Mouse (Mus musculus): ENCODE measurements around the gene Lama2.
"Not testable (repeated sequence)": the region's sequence is repeated elsewhere in the genome, so short reads cannot be mapped to it uniquely, and the experiment has no call there.

Lama2 gene

DNA sequence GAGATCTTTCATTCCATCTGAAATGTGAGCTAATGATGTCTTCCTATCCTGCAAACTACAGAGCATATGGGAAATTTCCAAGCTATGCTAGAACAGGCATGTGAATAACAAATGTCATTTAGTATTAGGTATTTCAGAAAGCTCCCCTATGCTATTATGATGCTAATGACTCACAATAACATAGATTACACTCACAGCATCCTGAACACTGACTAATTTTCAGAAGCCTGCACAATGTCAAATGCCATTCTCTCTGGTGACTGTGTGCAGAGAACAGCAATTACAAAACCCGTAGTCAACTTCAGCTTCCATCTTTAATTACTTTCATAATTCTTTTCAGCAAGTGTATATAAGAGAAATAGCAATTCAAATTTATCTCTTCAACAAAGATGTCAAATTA lies 596.9 kb downstream of the Lama2 start:
- no peak for DNase-seq (ENCODE audit: low read depth, low spot score)

DNA sequence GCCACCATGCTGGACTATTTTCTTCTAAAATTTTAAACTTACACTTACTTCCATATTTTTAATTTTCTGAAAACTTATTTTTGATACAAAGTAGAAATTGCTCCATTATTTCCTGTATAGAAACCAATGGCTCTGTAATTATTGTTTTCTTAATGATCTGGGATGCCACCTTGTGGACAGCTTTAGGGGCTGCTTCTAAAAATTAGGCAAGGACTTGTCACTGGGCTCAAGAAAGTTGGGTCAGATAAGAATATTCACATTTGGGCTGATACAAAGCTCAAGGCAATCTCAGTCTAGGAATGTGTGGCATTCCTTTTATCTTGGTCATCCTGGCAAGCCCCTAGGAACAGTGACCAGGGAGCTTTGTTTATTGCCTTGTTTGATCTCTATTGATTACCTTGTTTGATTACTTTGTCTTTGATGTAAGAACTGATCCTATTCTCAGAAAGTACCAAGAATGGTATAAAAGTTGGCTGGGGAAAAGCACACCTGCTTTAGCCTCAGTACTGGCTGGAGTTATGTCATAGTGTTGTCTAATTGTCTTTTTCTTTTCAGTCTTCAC lies 606.7 kb downstream of the Lama2 start:
- no peak for DNase-seq (ENCODE audit: low read depth, low spot score)

DNA sequence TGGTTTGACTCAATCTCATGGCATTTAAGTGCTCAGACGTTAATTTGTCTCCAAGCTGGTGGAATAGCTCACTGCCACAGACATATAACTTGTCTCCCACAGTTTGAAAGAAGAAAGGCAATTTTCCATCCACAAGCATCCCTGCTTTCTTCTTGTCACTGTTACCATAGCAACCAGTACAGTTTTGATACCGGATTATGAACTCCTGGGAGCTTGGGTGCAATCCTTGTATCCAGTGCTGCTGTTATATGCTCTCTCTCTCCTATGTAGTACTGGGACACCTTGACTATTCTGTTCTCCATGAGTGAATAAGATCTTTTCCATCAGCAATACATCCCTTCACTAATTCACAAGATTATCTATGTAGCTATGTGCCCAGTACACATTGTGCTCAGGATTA lies 612.2 kb downstream of the Lama2 start:
- DNase-seq (ENCODE audit: low read depth, low spot score), result no peak

DNA sequence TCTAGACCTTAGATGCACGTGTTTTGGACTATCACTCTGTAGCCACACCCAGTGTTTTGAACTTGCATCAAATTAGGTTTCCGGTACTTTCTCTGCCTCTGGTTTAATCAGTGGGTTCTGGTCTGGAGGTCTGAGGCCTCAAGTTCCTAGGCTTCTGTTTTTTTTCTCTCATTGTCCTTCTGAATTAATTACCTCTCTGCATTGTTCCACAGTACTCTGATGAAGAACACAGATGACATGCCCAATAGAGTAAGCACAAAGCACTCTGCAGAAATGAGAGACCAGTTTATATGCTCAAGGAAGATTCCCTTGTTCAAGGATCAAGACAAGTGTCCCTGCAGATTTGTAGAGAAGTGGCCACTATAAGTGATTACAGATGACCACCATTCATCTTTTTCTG lies 613.8 kb downstream of the Lama2 start:
- no peak for DNase-seq (ENCODE audit: low read depth, low spot score)

DNA sequence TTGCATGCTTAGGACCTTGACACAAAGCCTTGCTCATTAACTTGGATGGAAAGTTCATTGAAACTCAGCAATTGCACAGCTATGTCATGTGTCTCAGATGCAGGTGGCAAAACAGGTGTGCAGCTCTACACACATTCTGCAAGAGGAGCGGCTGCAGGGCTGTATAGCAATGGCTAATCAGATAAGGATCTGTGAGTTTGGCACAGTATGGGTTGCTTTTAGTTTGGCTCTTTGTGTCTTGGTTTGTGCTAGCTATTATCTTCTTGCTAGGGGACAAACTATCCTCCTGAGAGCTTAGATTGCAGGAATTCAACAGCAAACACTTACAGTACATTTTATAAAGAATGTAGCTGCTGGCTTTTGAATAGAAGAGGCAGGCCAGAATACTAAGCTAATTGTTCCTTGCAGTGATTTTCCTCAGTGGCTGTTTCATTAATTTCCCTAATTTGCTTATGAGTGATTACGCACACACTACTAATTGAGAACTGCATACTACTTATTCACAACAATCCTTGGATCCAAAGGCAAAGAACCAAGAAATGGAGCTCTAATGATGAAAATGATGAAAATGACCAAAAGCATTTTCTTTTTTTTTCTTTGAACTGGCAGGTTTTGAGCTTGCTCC lies 617.9 kb downstream of the Lama2 start:
- DNase-seq (ENCODE audit: low read depth, low spot score), result no peak

DNA sequence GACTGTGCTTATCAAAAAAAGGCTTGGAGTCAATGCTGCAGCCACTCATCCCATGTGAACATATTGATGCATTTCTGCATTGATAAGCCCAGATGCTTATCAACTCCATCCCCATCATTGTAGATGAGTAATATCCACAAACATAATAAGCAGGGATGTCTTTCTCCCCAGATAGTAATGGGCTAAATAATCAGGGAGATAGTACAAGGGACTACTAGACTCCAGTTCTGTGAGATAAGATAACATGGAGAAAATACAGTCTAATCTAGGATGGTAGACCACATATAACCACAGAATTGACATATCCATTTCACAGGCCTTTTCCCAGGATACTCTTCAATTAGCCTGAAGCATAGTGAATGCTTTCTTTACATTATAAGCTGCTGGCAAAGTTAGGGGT lies 622.9 kb downstream of the Lama2 start:
- DNase-seq (ENCODE audit: low read depth, low spot score), result no peak

DNA sequence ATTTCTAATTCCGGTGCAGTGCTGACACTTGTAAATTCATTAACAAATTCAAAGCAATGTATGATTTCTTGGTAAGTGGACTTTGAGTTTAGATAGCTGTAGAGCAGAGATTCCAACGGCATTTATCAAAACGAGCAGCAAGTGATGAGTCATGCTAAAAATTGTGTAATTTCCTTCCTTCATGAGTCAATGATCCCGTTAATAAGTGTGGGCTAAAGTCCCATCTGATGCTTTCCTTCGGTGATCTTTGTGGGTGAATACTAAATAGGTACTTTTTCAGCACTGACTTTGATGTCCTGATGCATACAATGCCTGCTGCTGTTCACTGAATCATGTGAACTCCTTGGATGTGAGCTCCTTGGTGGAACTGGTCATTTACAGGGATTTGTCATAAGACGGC lies 623.6 kb downstream of the Lama2 start:
- no peak for DNase-seq (ENCODE audit: low read depth, low spot score)

DNA sequence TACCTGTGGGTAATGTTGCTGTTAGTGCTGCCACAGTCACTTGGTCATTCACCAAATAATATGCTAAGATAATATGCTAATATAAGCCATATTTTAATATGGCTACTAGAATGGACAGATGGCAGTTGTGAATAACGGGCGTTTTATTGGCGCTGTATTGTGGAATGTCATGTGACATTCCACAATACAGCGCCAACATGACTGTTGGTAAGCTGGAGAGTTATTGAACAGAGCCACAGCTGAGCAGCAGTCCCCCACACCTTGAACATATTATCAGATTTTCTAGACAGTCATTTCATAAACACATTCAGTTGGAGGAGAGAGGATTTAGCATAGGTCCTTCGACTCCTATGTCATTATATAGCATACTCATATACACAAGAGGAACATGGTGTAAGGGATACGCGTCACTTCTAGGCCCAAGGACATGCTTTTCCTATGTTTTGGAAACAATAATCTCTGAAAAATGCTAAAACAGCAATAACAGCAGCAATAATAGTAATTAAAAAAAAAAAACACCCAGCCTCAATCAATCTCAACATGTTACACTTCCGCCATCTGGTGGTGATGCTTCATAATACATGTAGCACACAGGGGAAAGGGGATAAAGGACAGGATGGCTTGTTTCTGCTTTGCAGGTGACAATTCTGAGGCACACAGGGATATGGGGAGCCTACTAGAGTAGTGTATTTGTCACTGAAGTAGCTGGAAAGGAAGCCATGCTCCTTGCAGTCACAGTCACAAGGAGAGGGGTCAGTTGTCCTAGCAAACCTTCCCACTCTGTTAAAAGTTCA lies 624.2 kb downstream of the Lama2 start:
- DNase-seq (ENCODE audit: low read depth, low spot score), result no peak

DNA sequence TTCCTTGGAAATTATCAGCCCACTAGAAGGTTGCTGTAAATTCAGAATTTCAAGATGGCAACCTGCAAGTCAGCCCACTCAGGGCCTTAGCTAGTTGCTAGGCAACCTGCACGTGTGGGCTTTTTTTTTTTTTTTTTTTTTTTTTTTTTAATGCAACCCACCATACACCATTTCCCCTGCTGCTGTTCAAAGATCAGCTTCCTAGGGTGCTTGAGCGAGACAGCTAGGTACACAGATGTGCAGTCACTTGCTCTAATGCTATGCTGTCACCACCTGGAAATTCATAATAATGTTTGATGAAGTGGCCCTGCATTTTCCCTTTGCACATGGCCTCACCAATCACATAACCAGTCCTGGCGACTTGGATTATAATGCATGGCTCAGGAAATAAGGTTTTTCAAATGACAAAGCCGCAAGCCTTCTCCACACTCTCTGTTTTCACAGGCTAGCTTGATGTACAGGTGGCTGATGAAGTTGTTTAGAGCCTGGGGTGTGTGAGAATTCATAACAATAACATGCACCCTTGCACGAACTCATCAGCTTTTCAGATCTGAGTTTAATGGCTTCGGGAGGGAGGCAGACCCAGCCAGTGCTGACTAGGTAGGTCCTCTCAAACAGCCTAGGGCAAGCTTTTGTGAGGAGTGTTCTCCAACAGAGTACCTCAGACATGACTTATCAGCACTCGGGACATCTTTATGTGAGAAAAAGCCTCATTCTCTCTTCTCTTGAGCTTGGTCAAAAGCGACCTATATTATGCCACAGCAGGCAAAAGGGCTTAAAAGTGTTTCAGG lies 625.4 kb downstream of the Lama2 start:
- DNase-seq (ENCODE audit: low read depth, low spot score), result no peak

DNA sequence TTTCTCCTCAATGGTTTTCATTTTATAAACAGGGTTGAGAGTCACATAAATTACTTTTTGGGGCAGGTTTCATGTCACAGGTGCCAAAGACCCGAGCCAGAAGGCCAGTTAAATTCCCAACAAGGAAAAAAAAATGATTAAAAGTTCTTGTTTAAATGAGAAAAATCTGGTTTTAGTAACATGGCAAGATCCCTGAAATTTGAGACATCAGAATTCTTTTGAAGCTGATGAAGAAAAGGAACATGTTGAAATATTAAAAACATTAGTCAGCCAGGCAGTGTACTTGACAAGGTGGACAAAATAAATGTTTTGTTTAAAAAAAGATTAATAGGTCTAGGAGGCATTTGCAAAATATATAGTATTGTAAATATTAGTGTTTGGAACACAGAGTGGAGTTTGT lies 634.1 kb downstream of the Lama2 start:
- no peak for DNase-seq (ENCODE audit: low read depth, low spot score)

DNA sequence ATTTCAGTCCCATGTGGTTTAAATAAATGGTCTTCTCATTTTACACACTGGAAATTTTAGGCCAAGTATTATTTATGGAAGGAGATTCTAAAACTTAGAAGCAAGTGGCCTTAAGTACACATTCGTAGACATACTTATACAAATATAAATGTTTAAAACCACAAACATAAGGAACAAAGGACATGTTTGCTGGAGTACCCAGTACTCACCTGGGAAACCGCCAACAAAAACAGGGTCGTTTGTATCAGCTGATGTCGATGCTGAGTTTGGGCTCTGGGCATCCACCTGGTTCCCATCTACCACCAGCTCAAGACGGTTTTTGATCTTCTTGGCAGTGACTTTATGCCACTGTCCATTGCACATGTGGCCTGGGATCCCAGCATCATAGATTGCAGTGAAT lies 635.5 kb downstream of the Lama2 start:
- not testable (repeated sequence) for DNase-seq (ENCODE audit: low read depth, low spot score)

DNA sequence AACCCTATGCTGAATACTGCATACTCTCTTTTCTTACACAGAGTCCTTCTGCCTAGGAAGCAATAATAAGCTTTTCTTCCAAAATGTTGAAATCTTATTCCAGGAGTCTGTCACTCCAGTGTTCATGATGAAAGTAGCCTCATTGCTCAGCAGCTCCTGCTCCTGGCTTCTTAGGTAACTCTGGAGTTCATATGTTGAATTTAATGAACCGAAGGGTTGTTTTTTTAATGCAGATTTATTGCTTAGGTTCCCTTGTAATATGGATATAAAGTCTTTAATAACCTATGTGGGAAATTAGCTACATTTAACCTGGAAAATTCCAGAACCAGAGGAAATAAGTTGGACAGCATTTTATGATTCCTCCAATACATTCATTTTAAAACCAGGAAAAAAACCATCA lies 636.0 kb downstream of the Lama2 start:
- DNase-seq (ENCODE audit: low read depth, low spot score), result no peak

DNA sequence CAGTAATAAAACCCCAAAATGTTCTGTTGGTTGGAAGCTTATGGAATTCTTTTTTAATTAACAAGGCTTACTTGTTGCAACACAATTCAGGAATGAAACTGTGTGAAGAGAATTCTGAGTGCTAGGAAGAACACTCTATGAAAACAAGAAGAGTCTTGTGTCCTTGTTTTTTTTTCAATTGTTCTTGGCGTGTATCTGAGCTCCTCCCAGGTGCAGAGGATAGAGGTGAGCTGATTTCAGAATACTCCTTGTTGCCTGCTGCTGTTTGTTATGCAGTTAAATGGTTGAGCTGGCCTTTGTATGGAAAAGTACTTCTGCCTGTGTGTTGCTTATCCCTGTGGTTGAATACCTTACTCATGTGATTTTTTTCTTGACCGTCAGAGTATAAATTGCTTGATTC lies 636.9 kb downstream of the Lama2 start:
- no peak for DNase-seq (ENCODE audit: low read depth, low spot score)

DNA sequence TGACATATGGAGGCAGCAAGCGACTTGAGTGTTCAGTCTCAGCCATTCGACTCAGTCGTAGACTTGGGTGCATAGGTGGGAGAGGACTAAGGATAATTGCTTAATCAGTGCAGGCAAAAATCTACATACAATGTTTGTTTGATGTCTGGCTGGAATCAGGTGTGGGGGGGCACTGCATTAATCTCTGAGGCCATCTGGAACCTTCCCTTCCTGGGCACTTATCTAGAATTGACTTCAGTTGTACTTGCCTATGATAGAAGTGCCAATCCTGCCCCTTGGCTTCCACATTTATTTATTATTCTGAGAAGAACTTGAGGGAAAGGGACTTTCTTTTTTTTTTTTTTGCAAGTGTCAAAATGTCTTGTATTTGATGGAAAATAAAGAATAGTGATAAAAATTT lies 644.2 kb downstream of the Lama2 start:
- no peak for DNase-seq (ENCODE audit: low read depth, low spot score)

DNA sequence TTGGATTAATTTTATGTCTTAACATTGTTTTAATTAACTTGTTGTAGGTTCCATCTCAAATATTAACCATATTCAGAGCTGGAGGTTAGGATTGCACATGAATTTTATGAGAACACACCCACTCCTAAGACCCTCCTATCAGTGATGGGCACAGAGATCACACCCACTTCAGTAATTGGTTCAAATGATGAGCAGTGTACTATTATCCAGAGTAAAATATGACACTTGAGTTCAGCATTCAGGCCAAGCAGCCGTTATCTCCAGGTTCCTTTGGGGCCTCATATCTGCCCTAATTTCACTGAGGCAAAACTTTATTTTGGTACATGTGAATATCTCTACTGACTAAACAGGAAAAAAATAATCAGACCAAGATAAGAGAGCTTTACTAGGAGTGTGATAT lies 645.3 kb downstream of the Lama2 start:
- no peak for DNase-seq (ENCODE audit: low read depth, low spot score)

DNA sequence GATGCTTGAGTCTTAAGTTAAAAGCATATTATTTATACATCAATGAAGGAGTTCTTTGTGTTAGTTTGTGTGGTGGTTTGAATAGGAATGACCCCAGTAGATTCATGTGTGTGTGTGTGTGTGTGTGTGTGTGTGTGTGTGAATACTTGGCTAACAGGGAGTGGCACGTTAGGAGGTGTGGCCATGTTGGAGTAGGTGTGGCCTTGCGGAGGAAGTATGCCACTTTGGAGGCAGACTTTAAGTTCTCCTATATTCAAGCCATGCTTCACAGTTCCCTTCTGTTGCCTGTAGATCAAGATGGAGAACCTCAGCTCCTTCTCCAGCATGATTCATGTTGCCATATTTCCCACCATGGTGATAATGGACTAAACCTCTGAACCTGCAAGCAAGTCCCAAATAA lies 646.0 kb downstream of the Lama2 start:
- no peak for DNase-seq (ENCODE audit: low read depth, low spot score)

DNA sequence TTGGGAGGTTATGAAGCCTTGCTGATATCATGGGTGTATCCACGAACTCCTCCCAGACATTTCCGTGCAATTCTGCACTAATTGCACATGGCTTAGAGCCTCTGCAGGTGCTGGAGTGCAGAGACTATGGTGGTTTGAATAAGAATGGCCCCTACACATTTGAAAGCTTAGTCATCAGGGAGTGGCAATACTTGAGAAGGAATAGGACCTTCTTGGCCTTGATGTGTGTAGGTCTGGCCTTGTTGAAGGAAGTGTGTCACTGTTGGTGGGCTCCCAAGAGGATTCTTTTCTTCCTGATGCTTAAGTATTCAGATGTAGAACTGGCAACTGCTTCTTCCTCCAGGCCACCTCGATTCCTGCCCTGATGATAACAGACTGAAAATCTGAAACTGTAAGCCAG lies 661.0 kb downstream of the Lama2 start:
- no peak for DNase-seq (ENCODE audit: low read depth, low spot score)

DNA sequence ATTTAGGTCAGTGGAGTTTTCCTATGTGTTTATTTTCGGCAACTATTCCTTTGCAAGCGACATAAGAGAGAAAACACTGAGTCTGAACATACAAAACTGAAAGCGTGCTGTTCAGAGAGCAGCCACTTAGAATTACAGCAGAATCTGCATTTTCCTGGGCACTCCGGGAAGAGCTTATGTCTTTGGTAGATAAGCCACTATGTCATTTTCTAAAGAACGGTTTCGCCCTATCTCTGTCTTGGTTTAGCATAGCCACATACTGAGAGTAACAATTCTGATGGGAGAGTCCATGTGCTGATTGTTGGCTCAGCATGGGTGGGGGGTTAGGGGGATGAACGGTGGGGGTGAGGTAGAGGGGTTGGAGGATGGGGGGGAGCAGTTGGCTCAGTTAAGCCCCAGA lies 669.1 kb downstream of the Lama2 start:
- no peak for DNase-seq (ENCODE audit: low read depth, low spot score)

DNA sequence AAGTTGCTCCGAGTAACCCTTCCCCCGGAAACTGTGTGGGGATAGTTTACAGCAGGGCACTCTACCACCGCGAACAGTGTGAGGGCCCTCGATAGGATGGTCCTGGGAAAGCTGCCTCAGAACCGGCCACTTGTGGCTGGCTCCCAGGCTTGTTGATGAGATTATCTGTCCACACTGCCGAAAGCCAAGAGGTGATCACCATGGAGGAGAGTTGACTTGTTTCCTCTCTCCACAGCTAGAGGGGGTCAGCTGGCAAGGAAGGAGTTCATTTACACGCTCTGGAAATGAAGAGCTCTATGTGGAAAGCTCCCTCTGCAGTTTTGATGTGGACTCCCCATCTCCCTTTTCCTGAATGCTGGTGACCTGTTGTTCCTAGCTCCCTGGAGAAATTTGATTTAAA lies 669.9 kb downstream of the Lama2 start:
- no peak for DNase-seq (ENCODE audit: low read depth, low spot score)

DNA sequence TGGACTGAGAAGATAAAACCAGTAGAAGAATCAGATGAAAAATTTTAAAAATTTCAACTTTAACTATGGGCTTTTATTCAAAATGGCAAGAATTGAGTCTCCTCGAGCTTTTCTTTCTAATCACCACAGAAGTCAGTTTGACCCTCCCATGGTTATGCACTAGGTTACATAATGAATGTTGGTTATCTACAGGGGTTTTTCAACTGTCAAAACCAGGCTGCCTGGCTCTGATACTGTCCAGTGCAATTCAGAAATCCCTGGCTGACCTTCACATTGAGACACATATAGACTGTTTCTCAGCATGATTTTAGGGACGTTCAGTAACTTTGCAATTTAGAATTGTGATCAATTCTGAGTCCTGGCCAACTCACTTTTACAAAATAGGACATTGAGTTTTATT lies 671.2 kb downstream of the Lama2 start:
- DNase-seq (ENCODE audit: low read depth, low spot score), result no peak

DNA sequence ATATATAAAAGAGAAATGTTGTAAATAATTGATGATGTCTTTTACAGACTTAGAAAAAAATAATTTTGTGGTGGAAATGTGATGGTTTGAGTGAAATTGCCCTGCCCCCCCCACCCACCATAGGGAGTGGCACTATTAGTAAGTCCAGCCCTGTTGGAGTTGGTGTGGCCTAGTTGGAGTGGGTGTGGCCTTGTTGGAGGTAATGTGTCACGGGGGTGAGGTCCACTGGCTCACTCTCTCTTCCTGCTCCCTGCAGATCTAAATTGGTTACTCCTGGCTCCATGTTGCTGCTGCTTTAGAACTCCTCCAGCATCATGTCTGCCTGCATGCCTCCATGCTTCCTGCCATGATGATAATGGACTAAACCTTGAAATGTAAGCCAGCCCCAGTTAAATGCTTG lies 680.0 kb downstream of the Lama2 start:
- no peak for DNase-seq (ENCODE audit: low read depth, low spot score)

DNA sequence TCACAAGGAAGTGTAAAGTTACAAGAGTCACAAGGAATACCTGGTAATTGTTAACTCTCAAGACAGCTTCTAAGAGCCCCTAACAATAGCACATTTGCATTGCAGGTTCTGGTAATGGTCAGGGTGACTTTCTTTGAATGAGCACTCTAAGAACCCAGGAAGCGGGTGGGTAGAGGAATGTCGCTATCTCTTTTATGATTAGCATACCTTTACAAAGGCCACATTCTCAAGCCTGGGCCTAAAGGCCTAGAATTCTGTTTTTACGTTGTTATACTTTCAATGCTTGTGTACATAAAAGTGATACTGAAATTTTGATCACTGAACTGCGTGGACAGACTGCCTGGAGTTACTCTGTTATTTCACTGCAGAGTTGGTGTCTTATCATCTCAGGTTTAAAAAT lies 681.1 kb downstream of the Lama2 start:
- not testable (repeated sequence) for DNase-seq (ENCODE audit: low read depth, low spot score)

Measured in brain, embryonic 18.5 days (tissue).